ENCODE assay signal across 17 mouse cellular contexts in genomic region chr2:71736213-71736612, GRCm38 (mm10). TPM values are rescaled to one million over a fixed set of nuclear protein-coding genes. Genes with fewer than 3 reads are reported as not detected.
DNase-seq lines count a peak whose midpoint lies in the region; ATAC-seq and TF ChIP-seq lines count a peak whose summit lies in the region.
"Had no signal": no experiment of that assay in that cellular context is flagged by ENCODE, and none has a peak within 500 bp of the region (broad histone marks: within the 10 kb centered on the region; RNA-seq: fewer than 3 reads in every experiment).

No protein-coding gene starts in this region.

- no peaks in the 10 kb centered on the region for H3K9me3 ChIP-seq in lung, embryonic 14.5 days (ENCODE audit: low read depth, low read length)
- H3K9me3 ChIP-seq in ES-Bruce4 (replicated peaks; ENCODE audit: control insufficient read depth, insufficient read depth, low read length, poor library complexity, severe bottlenecking) = no peaks in the 10 kb centered on the region
- H3K9me3 ChIP-seq in forebrain, embryonic 11.5 days (ENCODE audit: control insufficient read depth, low read length) = no peaks in the 10 kb centered on the region
- H3K9me3 ChIP-seq: embryonic facial prominence, embryonic 13.5 days; heart, embryonic 10.5 days; limb, embryonic 10.5 days; lung, embryonic 15.5 days had no signal

- TF ChIP-seq CTCF in gastrocnemius, adult 2 months (IDR thresholded peaks at IDR 0.05) = peak; percentile 28
- TF ChIP-seq CTCF in lung, embryonic 14.5 days (IDR thresholded peaks at IDR 0.05; ENCODE audit: low read depth) = peak; percentile 44
- peak; percentile 19 for TF ChIP-seq CTCF in ES-Bruce4 (IDR thresholded peaks at IDR 0.05; ENCODE audit: low read depth, low read length)

- no peak for ATAC-seq in lung, embryonic 14.5 days (ENCODE audit: insufficient read depth)
- 0 out of 2 replicates have a peak, but pooled peaks have one; percentile 45 for ATAC-seq in megakaryocyte progenitor cell, adult 5-6 weeks (replicated peaks; ENCODE audit: poor library complexity)
- no peak for ATAC-seq in forebrain, embryonic 11.5 days (replicated peaks; ENCODE audit: low FRiP score)

- H3K9ac ChIP-seq in lung, embryonic 14.5 days = no peak overlapping the region
- H3K9ac ChIP-seq in ES-Bruce4 (ENCODE audit: low read depth, poor library complexity, severe bottlenecking) = no peak overlapping the region
- no peak overlapping the region for H3K9ac ChIP-seq in forebrain, embryonic 11.5 days (ENCODE audit: low read length)
- H3K9ac ChIP-seq: embryonic facial prominence, embryonic 13.5 days; forebrain, embryonic 12.5 days; lung, embryonic 15.5 days had no signal

- H3K4me2 ChIP-seq in lung, embryonic 14.5 days = no peak overlapping the region
- H3K4me2 ChIP-seq in forebrain, embryonic 11.5 days (ENCODE audit: low read depth, low read length, severe bottlenecking) = no peak overlapping the region
- H3K4me2 ChIP-seq: embryonic facial prominence, embryonic 13.5 days; forebrain, embryonic 12.5 days; lung, embryonic 15.5 days had no signal

- no peak for DNase-seq in gastrocnemius, adult 2 months
- DNase-seq in gastrocnemius, postnatal 4 days (ENCODE audit: low spot score in 2 of 2) = no peak
- no peak for DNase-seq in lung, embryonic 14.5 days
- DNase-seq in lung, postnatal 4 days = no peak
- DNase-seq in adrenal gland, postnatal 36 days = no peak
- no peak for DNase-seq in forebrain, embryonic 11.5 days (ENCODE audit: low spot score)
- DNase-seq: adrenal gland, postnatal 14 days; heart, postnatal 4 days; kidney, postnatal 14 days; right cerebral cortex, adult 18-20 months had no signal

- WGBS in lung, embryonic 14.5 days = 87% methylated on average over 2 of the region's 2 CpGs
- 91% methylated on average over 2 of the region's 2 CpGs for WGBS in forebrain, embryonic 11.5 days

- H3K27me3 ChIP-seq in lung, embryonic 14.5 days (ENCODE audit: insufficient read depth, low read length) = no peaks in the 10 kb centered on the region
- no peaks in the 10 kb centered on the region for H3K27me3 ChIP-seq in ES-Bruce4 (ENCODE audit: control insufficient read depth, insufficient read depth, low read length, poor library complexity, severe bottlenecking)
- H3K27me3 ChIP-seq in forebrain, embryonic 11.5 days (ENCODE audit: control insufficient read depth, insufficient read depth, low read length) = no peaks in the 10 kb centered on the region
- H3K27me3 ChIP-seq: forebrain, embryonic 12.5 days; lung, embryonic 15.5 days had no signal

- no peak for TF ChIP-seq EP300 in ES-Bruce4 (IDR thresholded peaks at IDR 0.05; ENCODE audit: insufficient read depth, low read depth, low read length)

- no peak for TF ChIP-seq POLR2A in ES-Bruce4 (IDR thresholded peaks at IDR 0.05; ENCODE audit: insufficient read depth, low read length)

- H3K4me3 ChIP-seq in gastrocnemius, adult 2 months = no peak overlapping the region
- no peak overlapping the region for H3K4me3 ChIP-seq in lung, embryonic 14.5 days (ENCODE audit: low read depth, low read length)
- no peak overlapping the region for H3K4me3 ChIP-seq in ES-Bruce4 (ENCODE audit: low read depth, low read length)
- no peak overlapping the region for H3K4me3 ChIP-seq in forebrain, embryonic 11.5 days (ENCODE audit: low read depth, low read length)
- H3K4me3 ChIP-seq: embryonic facial prominence, embryonic 13.5 days; forebrain, embryonic 12.5 days; heart, embryonic 10.5 days; limb, embryonic 10.5 days; lung, embryonic 15.5 days had no signal

- no peak overlapping the region for H3K27ac ChIP-seq in gastrocnemius, adult 2 months
- H3K27ac ChIP-seq in lung, embryonic 14.5 days (ENCODE audit: low read depth) = no peak overlapping the region
- H3K27ac ChIP-seq in ES-Bruce4 (ENCODE audit: insufficient read depth, low read length) = no peak overlapping the region
- H3K27ac ChIP-seq in forebrain, embryonic 11.5 days (ENCODE audit: low read depth, low read length) = no peak overlapping the region
- H3K27ac ChIP-seq: embryonic facial prominence, embryonic 13.5 days; forebrain, embryonic 12.5 days; heart, embryonic 10.5 days; limb, embryonic 10.5 days; lung, embryonic 15.5 days had no signal

- H3K4me1 ChIP-seq in lung, embryonic 14.5 days (ENCODE audit: insufficient read depth) = 0 out of 2 replicates have a peak, but pooled peaks cover 4% of the 10 kb centered on the region
- no peaks in the 10 kb centered on the region for H3K4me1 ChIP-seq in ES-Bruce4 (ENCODE audit: control insufficient read depth, insufficient read depth, low read length)
- no peaks in the 10 kb centered on the region for H3K4me1 ChIP-seq in forebrain, embryonic 11.5 days (replicated peaks; ENCODE audit: control insufficient read depth, insufficient read depth, low read length)

- no peaks in the 10 kb centered on the region for H3K36me3 ChIP-seq in lung, embryonic 14.5 days (ENCODE audit: insufficient read depth)
- H3K36me3 ChIP-seq in ES-Bruce4 (ENCODE audit: control insufficient read depth, insufficient read depth, low read length, poor library complexity, severe bottlenecking) = no peaks in the 10 kb centered on the region
- no peaks in the 10 kb centered on the region for H3K36me3 ChIP-seq in forebrain, embryonic 11.5 days (ENCODE audit: control insufficient read depth, insufficient read depth, low read length)
- H3K36me3 ChIP-seq: embryonic facial prominence, embryonic 13.5 days; forebrain, embryonic 12.5 days; heart, embryonic 10.5 days; limb, embryonic 10.5 days had no signal

- intact Hi-C loops in gastrocnemius, adult 2 months (cut with DNase I) = no loop called here

RNA-seq across cellular contexts. Expression of gene Itga6, which starts 9.2 kb away (rescaled TPM):
- 10 to 100 TPM; 13.1 to 21.8 TPM for total RNA-seq in gastrocnemius, adult 2 months (2021)
- 10 to 100 TPM; 73.4 to 76.6 TPM for total RNA-seq in gastrocnemius, postnatal 4 days (2021)
- polyA plus RNA-seq in lung, embryonic 14.5 days (2014; fragmentation: Nextera tagmentation; extraction: Ambion mirVana) = 97.3 and 97.5 TPM in 2 replicates
- polyA plus RNA-seq in ES-Bruce4 (2011; ENCODE audit: insufficient read depth, insufficient read length, low read depth, missing spikeins) = 143 and 151 TPM in 2 replicates
- total RNA-seq in megakaryocyte progenitor cell, adult 5-6 weeks (2015) = 41.8 and 50.9 TPM in 2 replicates
- total RNA-seq in megakaryocyte progenitor cell, adult 5-6 weeks (2017) = 34.7 and 45.8 TPM in 2 replicates
- 100 to 1,000 TPM; 156 to 185 TPM for total RNA-seq in adrenal gland, postnatal 36 days (2021)
- polyA plus RNA-seq in forebrain, embryonic 11.5 days (2014; fragmentation: Nextera tagmentation; extraction: Ambion mirVana) = 54.2 and 59.5 TPM in 2 replicates
